Comparison of ENCODE assay signal across 10 mouse cellular contexts in the genomic region with DNA sequence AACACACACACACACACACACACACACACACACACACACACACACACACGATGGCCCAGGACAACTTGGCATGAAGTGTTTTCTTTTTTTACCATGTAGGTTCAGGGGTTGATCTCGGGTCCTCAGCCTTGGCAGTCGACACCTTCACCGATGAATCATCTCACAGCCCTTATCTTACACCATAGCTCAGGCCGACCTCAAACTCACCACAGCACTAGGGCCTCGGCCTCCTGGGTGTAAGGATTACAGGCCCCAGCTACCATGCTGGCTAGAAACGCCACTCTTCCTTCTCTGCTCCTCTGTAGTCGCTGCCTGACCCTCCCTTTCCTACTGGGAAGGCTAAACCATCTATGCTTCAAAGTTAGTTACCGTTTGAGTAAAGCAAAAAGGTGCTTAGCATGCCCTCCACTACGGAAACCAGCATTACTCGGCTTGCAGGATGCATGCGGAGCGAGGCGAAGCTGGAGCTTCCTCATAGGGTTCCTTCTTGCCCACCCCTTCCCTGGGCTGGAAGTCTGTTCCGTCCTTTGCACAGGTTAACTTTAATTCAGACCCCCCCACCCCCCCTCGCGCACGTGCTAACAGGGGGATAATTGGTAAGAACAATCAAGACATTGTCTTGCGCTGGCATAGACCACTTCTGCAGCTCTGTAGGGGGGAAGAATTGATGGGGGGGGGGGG. TPM values are rescaled to one million over a fixed set of nuclear protein-coding genes. Genes with fewer than 3 reads are reported as not detected.
DNase-seq lines count a peak whose midpoint lies in the region; ATAC-seq and TF ChIP-seq lines count a peak whose summit lies in the region.
"Had no signal": no experiment of that assay in that cellular context is flagged by ENCODE, and none has a peak within 500 bp of the region (broad histone marks: within the 10 kb centered on the region; RNA-seq: fewer than 3 reads in every experiment).

No protein-coding gene starts in this region.

- WGBS in midbrain, embryonic 15.5 days: 13% methylated on average over 19 of the region's 19 CpGs

- 0 out of 2 replicates have a peak, but pooled peaks cover 2% of the 10 kb centered on the region for H3K27me3 ChIP-seq in midbrain, embryonic 15.5 days (replicated peaks)
- H3K27me3 ChIP-seq: stomach, embryonic 15.5 days had no signal

- peak overlapping the region; percentile 72 for H3K27ac ChIP-seq in midbrain, embryonic 15.5 days
- no peak overlapping the region for H3K27ac ChIP-seq in gastrocnemius, adult 2 months
- H3K27ac ChIP-seq: stomach, embryonic 15.5 days had no signal

- H3K9me3 ChIP-seq in midbrain, embryonic 15.5 days: no peaks in the 10 kb centered on the region
- H3K9me3 ChIP-seq: stomach, embryonic 15.5 days had no signal

- ATAC-seq in granulocyte monocyte progenitor cell, adult 5-6 weeks (replicated peaks; ENCODE audit: poor library complexity, severe bottlenecking): peak; percentile 37; the same call in 1 of the 2 replicates
- ATAC-seq in midbrain, embryonic 15.5 days (replicated peaks): no peak
- ATAC-seq: inflammation-experienced regulatory T-cells, adult 6 months had no signal

- no peak for TF ChIP-seq CTCF in gastrocnemius, adult 2 months (IDR thresholded peaks at IDR 0.05)

- H3K36me3 ChIP-seq in midbrain, embryonic 15.5 days (replicated peaks): no peaks in the 10 kb centered on the region
- H3K36me3 ChIP-seq: stomach, embryonic 15.5 days had no signal

- DNase-seq in adrenal gland, adult (ENCODE audit: inconsistent age in 2 of 2, low spot score in 1 of 2): peak; percentile 58 to 68
- DNase-seq in adrenal gland, postnatal 25 days: no peak
- DNase-seq in embryo, embryonic 10 days (ENCODE audit: low spot score): peak; percentile 51
- no peak for DNase-seq in cerebellum, adult 11 months
- DNase-seq in testis, postnatal 14 days (ENCODE audit: low spot score): no peak
- DNase-seq in gastrocnemius, adult 2 months: no peak

- H3K4me1 ChIP-seq in midbrain, embryonic 15.5 days: peaks cover 35% of the 10 kb centered on the region

- intact Hi-C loops in gastrocnemius, adult 2 months (cut with DNase I): loop anchor here (5.0 kb wide), 2 partner anchors 92 to 202 kb away; partner anchors contain the start of gene Myo18a

- H3K9ac ChIP-seq in midbrain, embryonic 15.5 days: peak overlapping the region; percentile 6; the same call in 1 of the 2 replicates
- H3K9ac ChIP-seq: stomach, embryonic 15.5 days had no signal

- H3K4me2 ChIP-seq in midbrain, embryonic 15.5 days: no peak overlapping the region
- H3K4me2 ChIP-seq: stomach, embryonic 15.5 days had no signal

- H3K4me3 ChIP-seq in midbrain, embryonic 15.5 days: no peak overlapping the region
- H3K4me3 ChIP-seq in gastrocnemius, adult 2 months: no peak overlapping the region
- H3K4me3 ChIP-seq: stomach, embryonic 15.5 days had no signal

RNA-seq across cellular contexts. Expression of gene Phf12, which starts 18.0 kb away (rescaled TPM):
- 76.6 and 79.8 TPM in 2 replicates for total RNA-seq in adrenal gland, postnatal 25 days (2021)
- total RNA-seq in granulocyte monocyte progenitor cell, adult 5-6 weeks (2014; fragmentation: Nextera tagmentation): 55.7 and 57.7 TPM in 2 replicates
- total RNA-seq in granulocyte monocyte progenitor cell, adult 5-6 weeks (2017): 16.2 and 28.2 TPM in 2 replicates
- 19.2 and 20.7 TPM in 2 replicates for polyA plus RNA-seq in midbrain, embryonic 15.5 days (2015; fragmentation: Nextera tagmentation; extraction: Ambion mirVana)
- total RNA-seq in gastrocnemius, adult 2 months (2021): 10 to 100 TPM; 15.0 to 15.8 TPM

RNA-seq across cellular contexts. Expression of gene Sez6, which starts 34.0 kb away (rescaled TPM):
- 2.0 and 2.7 TPM in 2 replicates for total RNA-seq in adrenal gland, postnatal 25 days (2021)
- total RNA-seq in granulocyte monocyte progenitor cell, adult 5-6 weeks (2014; fragmentation: Nextera tagmentation): not detected in 2 replicates
- not detected in 2 replicates for total RNA-seq in granulocyte monocyte progenitor cell, adult 5-6 weeks (2017)
- 159 and 162 TPM in 2 replicates for polyA plus RNA-seq in midbrain, embryonic 15.5 days (2015; fragmentation: Nextera tagmentation; extraction: Ambion mirVana)
- total RNA-seq in gastrocnemius, adult 2 months (2021): under 1 TPM in 1 of 2 experiments, not detected in 1; 0.25 TPM

Comparison
In these comparisons a context has a peak if more than half of its experiments do, and no peak if none do; other contexts are left out.
1. DNase-seq: peak in adrenal gland, adult (2 of 2) and embryo, embryonic 10 days (single experiment); none in adrenal gland, postnatal 25 days (single experiment), cerebellum, adult 11 months (single experiment), testis, postnatal 14 days (single experiment) and gastrocnemius, adult 2 months (single experiment).